8 mouse cellular contexts compared by ENCODE assay signal in the genomic region with DNA sequence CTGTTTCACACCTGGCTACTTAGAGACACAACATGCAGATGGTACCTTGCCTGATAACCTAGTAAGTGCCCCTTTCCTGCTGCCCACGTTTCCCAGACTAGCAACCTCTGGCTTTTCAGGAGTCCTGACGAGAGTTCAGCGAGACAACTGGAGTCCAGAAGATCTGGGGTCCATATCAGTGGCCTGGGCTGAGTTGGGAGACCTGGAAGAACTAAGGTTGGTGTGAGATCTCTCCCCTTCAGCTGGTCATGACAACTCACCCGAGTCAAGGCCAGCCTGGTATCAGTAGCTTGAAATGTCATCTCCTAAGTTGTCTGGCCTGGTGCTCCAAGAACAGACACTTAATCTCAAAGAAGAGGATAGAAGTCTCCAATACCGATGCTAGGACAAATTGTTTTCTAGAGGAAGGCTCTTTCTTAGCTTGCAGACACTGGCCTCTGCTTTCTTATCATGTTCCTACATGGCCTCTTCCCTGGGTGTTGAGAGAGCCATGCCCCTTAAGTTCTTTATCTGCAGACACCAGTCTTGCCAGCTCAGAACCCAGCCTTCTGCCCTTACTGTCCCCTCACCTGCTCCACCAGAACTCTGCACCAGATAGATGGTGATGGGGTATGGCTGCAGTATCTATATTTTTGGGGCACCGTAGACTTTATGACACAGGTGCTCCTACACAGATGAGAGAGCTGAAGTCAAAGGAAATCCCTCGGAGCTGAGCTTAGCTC.
"Had no signal": no experiment of that assay in that cellular context is flagged by ENCODE, and none has a peak within 500 bp of the region (broad histone marks: within the 10 kb centered on the region; RNA-seq: fewer than 3 reads in every experiment).

No protein-coding gene starts in this region.

- DNase-seq: kidney, adult 18-20 months; kidney, postnatal 10 days; left cerebral cortex, postnatal 4 days; lung, adult 18-20 months; thymus, postnatal 4 days had no signal

- H3K4me2 ChIP-seq: limb, embryonic 13.5 days; midbrain, embryonic 13.5 days; neural tube, embryonic 15.5 days had no signal

- H3K9ac ChIP-seq: limb, embryonic 13.5 days; midbrain, embryonic 13.5 days; neural tube, embryonic 15.5 days had no signal

- H3K9me3 ChIP-seq: limb, embryonic 13.5 days; midbrain, embryonic 13.5 days; neural tube, embryonic 15.5 days had no signal

- H3K27ac ChIP-seq: limb, embryonic 13.5 days; midbrain, embryonic 13.5 days; neural tube, embryonic 15.5 days had no signal

- ATAC-seq: midbrain, embryonic 13.5 days had no signal

- H3K27me3 ChIP-seq: midbrain, embryonic 13.5 days; neural tube, embryonic 15.5 days had no signal

- H3K36me3 ChIP-seq: limb, embryonic 13.5 days; midbrain, embryonic 13.5 days; neural tube, embryonic 15.5 days had no signal

- H3K4me3 ChIP-seq: limb, embryonic 13.5 days; midbrain, embryonic 13.5 days; neural tube, embryonic 15.5 days had no signal

- H3K4me1 ChIP-seq: midbrain, embryonic 13.5 days; neural tube, embryonic 15.5 days had no signal
